Mouse (Mus musculus) forebrain, embryonic 10.5 days (tissue): ENCODE data around the gene Tmem259. TPM values are rescaled to one million over a fixed set of nuclear protein-coding genes. Genes with fewer than 3 reads are reported as not detected.
A peak's percentile ranks its signal among the peaks of the same experiment; 100 is the strongest.

Experiments
- DNase-seq: peaks from one replicate; pipeline ENCODE4 v3.0.0-alpha.2; 2017; ENCODE audit warnings: low spot score; ENCODE audit errors: extremely low spot score
- H3K27ac ChIP-seq: fragments of 300-500 bp; sonication (generic); 2 replicates; pipeline ENCODE4 v1.5.1; 2016; ENCODE audit warnings: mild to moderate bottlenecking
- H3K27me3 ChIP-seq: fragments of 300-500 bp; sonication (generic); 2 replicates; pipeline ENCODE4 v1.6.1; 2016; ENCODE audit warnings: mild to moderate bottlenecking; ENCODE audit not compliant: poor library complexity, severe bottlenecking
- H3K36me3 ChIP-seq: fragments of 300-500 bp; sonication (generic); replicated peaks from 2 replicates; pipeline ENCODE4 v1.6.1; 2016; ENCODE audit warnings: mild to moderate bottlenecking, moderate library complexity
- H3K4me1 ChIP-seq: fragments of 300-500 bp; sonication (generic); 2 replicates; pipeline ENCODE4 v1.6.1; 2016
- H3K4me3 ChIP-seq: fragments of 300-500 bp; sonication (generic); 2 replicates; pipeline ENCODE4 v1.5.1; 2016; ENCODE audit warnings: mild to moderate bottlenecking, moderate library complexity
- H3K9me3 ChIP-seq: fragments of 300-500 bp; sonication (generic); 2 replicates; pipeline ENCODE4 v1.6.1; 2016; ENCODE audit warnings: mild to moderate bottlenecking, moderate library complexity
- WGBS: fragments of 180-500 bp; shearing (Covaris S2); methylation state at CpG from one replicate; pipeline ENCODE4 v1.1.7; 2016; 5-methylcytosine and 5-hydroxymethylcytosine counted together
- polyA plus RNA-seq: library from polyadenylated mRNA; unstranded; fragments of >200 nt; fragmentation: Nextera tagmentation; extraction: Ambion mirVana; gene quantifications from 2 replicates; pipeline ENCODE4 v1.2.1, GENCODE M21; 2016

Gene Tmem259
- polyA plus RNA-seq, 1 experiment from 2014 or later: 8.4 TPM

DNA sequence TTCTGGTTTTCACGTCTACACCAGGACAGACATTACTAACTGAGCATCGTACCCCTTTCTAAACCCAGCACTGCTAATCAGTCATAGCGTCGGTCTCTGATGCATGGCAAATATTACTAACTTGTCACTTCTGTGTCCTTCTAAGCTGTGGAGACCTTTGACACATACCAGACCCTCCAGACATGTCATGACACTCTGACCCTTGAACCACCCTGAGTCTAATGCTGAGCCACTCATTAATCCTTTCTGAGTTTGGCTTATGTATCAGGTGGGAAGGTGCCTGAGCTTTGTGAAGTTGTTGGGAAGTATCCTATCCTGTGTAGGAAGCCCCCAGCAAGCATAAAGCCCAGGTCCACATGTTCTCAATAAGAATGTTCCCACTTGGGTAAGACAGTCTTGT lies 34.3 kb downstream of the Tmem259 start:
- peaks cover 37% of the 10 kb centered on the region for H3K4me1 ChIP-seq
- H3K27ac ChIP-seq: no peak overlapping the region
- 0 out of 2 replicates have a peak, but pooled peaks cover 4% of the 10 kb centered on the region for H3K27me3 ChIP-seq
- DNase-seq: no peak
- WGBS: 89% methylated on average over 4 of the region's 4 CpGs
- H3K36me3 ChIP-seq: peaks cover 64% of the 10 kb centered on the region
- no peak overlapping the region for H3K4me3 ChIP-seq
- H3K9me3 ChIP-seq: no peaks in the 10 kb centered on the region

DNA sequence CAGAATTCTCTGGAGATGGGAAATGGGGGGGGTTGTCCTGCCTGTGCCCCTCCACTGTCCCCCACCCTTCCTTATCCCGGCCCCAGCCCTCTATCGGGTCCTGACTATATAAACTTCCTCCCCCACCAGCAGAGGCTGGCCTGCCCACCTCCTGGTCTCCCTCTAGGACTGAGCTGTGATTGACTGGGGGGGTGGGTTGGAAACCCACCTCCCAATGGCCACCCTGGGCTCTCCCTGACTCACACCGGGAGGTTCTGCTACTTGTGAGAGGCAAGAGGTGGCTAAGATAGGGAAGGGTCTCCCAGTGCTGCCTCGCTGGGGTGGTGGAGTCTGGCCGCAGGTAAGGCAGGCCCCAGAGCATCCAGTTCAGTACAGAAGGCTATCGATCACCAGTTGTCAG lies 36.6 kb downstream of the Tmem259 start:
- H3K36me3 ChIP-seq: peaks cover 57% of the 10 kb centered on the region
- H3K27ac ChIP-seq: peak overlapping the region; percentile 85
- no peaks in the 10 kb centered on the region for H3K9me3 ChIP-seq
- H3K27me3 ChIP-seq: 0 out of 2 replicates have a peak, but pooled peaks cover 4% of the 10 kb centered on the region
- 75% methylated on average over 6 of the region's 6 CpGs for WGBS
- H3K4me3 ChIP-seq: peak overlapping the region; percentile 34
- H3K4me1 ChIP-seq: peaks cover 57% of the 10 kb centered on the region
- DNase-seq: no peak

DNA sequence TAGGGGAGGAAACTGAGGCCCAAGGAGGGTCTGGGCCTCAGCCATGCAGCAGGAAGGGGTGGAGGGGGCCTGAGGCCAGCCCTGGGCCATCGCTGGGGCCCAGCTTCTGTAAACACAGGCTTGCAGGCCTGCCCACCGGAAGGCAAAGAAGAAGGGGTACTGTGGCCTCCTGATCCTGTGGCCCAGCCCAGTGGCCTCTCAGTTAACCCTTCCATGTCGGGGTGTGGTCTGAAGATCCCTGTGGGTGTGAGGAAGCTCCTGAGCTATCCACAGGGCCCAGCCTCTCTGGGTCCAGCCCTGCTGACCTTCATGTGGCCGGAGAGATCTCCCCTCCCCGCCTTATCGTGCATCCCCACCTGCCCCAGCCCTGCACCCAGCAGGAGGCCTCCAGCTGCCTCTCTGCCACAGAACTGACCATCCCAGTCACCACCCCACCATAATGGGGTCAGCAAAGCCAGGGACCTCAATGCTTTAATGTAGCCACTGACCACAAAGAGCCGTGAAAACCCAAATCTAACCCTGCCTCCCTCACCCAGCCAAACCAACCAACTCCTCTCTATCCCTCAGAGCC lies 37.3 kb downstream of the Tmem259 start:
- Histone ChIP-seq H3K27ac (peak overlapping the region; percentile 85), H3K9me3 (no peaks in the 10 kb centered on the region), H3K4me3 (peak overlapping the region; percentile 34), H3K27me3 (0 out of 2 replicates have a peak, but pooled peaks cover 4% of the 10 kb centered on the region), H3K4me1 (peaks cover 57% of the 10 kb centered on the region), H3K36me3 (peaks cover 62% of the 10 kb centered on the region)
- DNase-seq: peak; percentile 52
- WGBS: 8% methylated on average over 7 of the region's 7 CpGs

DNA sequence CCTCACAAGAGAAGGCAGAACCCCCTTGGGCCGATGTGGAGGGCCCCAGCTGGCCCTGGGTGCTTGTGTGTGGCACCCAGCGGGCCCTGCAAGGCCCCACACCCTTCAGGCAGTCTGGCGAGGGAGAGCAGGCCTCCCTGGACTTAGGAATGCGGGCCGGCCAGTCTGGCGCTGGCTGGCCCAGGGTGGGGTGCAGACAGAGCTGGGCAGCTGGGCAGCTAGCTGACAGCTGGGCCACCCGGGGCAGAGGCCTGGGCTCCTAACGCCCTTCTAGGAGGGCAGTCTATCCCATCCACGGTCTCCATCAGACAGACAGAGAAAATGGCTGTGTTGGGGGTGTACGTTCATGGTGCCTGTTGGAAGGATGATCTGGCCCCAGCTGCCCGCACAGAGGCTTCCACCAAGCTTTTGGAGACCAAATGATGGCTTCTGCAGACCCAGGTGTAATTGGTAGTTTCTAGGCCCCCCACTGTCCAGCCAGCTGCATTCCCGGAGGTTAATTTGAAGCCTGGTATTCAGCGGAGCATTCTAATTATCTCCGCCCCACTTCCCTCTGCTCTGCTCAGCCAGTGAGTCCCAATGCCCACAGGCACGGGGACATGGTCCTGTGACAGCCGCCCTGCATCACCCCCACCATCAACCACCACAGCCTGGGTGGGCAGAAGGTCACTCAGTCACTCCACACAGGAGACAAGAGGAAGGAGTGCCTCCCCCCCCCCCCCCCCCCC lies 38.5 kb downstream of the Tmem259 start:
- peak; percentile 68 for DNase-seq
- Histone ChIP-seq H3K4me1 (peaks cover 57% of the 10 kb centered on the region), H3K4me3 (peak overlapping the region; percentile 34), H3K27ac (peak overlapping the region; percentile 85), H3K27me3 (0 out of 2 replicates have a peak, but pooled peaks cover 4% of the 10 kb centered on the region), H3K36me3 (peaks cover 62% of the 10 kb centered on the region), H3K9me3 (no peaks in the 10 kb centered on the region)
- WGBS: 15% methylated on average over 16 of the region's 16 CpGs

GRCm38 (mm10) chr10:79943471-79943901 lies 40.6 kb downstream of the Tmem259 start:
- Histone ChIP-seq H3K27ac (peak overlapping the region; percentile 85; the same call in 1 of the 2 replicates), H3K9me3 (no peaks in the 10 kb centered on the region), H3K27me3 (no peaks in the 10 kb centered on the region), H3K4me3 (no peak overlapping the region), H3K36me3 (peaks cover 59% of the 10 kb centered on the region), H3K4me1 (peaks cover 72% of the 10 kb centered on the region)
- 88% methylated on average over 9 of the region's 9 CpGs for WGBS
- no peak for DNase-seq

DNA sequence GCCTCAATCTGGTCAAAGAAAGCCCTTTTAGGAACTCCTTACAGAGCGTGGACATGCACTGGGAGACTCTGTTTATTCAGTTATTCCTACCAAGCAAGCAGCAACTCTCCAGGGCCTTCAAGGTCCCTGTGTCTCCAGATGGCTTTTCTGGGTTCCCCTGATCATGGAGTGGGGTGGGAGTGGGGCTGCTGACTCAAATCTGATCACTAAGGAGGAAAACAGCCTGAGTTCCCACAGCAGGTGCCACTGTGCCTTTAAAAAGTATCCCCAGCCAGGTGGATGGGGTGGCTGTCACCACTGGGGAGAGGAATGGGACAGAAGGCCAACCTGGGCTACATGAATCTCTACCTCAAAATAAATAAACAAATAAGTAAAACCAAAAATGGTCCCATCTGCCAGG lies 41.1 kb downstream of the Tmem259 start:
- H3K4me3 ChIP-seq: no peak overlapping the region; the same call in 1 of the 2 replicates
- H3K4me1 ChIP-seq: peaks cover 75% of the 10 kb centered on the region
- H3K27me3 ChIP-seq: no peaks in the 10 kb centered on the region
- WGBS: 84% methylated on average over 1 of the region's 1 CpGs
- DNase-seq: no peak
- no peaks in the 10 kb centered on the region for H3K9me3 ChIP-seq
- H3K27ac ChIP-seq: peak overlapping the region; percentile 85; the same call in 1 of the 2 replicates
- H3K36me3 ChIP-seq: peaks cover 61% of the 10 kb centered on the region

GRCm38 (mm10) chr10:79940749-79941148 lies 43.4 kb downstream of the Tmem259 start:
- no peaks in the 10 kb centered on the region for H3K27me3 ChIP-seq
- no peaks in the 10 kb centered on the region for H3K9me3 ChIP-seq
- WGBS: 73% methylated on average over 7 of the region's 7 CpGs
- DNase-seq: no peak
- peaks cover 62% of the 10 kb centered on the region for H3K36me3 ChIP-seq
- H3K4me3 ChIP-seq: no peak overlapping the region
- H3K27ac ChIP-seq: no peak overlapping the region
- H3K4me1 ChIP-seq: peaks cover 69% of the 10 kb centered on the region

DNA sequence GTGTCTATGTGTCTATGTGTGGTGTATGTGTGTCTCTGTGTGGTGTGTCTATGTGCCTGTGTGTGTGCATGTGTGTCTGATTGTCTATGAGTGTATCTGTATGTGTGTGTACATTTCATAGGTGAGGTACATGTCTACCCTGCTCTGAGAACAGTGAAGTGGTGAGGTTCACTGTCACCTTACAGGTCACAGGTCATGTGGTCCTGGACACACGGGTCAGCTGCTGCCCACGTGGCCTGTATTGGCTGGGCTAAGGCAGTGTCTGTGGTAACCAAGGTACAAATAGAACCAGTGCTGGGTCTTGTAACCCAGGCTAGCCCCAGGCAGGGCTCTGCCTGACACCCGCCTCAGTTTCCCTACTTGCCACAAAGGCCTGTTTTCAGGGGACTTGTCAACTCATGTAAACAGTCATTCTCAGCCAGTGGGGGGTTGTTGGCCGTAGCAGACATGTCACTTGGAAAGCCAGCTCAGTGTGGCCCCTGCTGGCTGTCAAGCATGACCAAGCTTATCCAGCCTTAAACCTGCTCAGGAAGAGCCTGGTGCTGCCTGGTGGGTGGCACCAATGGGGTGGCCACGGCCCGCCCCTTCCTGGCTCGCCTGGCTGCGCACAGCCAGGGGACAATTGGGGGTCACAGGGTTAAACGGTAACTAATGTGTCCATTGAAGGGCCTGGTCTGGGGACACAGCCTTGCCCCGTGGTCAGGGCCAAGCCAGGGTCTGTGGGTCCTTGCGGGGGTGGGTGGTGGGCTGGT lies 46.2 kb downstream of the Tmem259 start:
- peak overlapping the region; percentile 16; the same call in 1 of the 2 replicates for H3K4me3 ChIP-seq
- no peaks in the 10 kb centered on the region for H3K27me3 ChIP-seq
- H3K27ac ChIP-seq: peak overlapping the region; percentile 6; the same call in 1 of the 2 replicates
- H3K4me1 ChIP-seq: peaks cover 59% of the 10 kb centered on the region
- 60% methylated on average over 11 of the region's 11 CpGs for WGBS
- no peaks in the 10 kb centered on the region for H3K9me3 ChIP-seq
- DNase-seq: no peak
- peaks cover 84% of the 10 kb centered on the region for H3K36me3 ChIP-seq

DNA sequence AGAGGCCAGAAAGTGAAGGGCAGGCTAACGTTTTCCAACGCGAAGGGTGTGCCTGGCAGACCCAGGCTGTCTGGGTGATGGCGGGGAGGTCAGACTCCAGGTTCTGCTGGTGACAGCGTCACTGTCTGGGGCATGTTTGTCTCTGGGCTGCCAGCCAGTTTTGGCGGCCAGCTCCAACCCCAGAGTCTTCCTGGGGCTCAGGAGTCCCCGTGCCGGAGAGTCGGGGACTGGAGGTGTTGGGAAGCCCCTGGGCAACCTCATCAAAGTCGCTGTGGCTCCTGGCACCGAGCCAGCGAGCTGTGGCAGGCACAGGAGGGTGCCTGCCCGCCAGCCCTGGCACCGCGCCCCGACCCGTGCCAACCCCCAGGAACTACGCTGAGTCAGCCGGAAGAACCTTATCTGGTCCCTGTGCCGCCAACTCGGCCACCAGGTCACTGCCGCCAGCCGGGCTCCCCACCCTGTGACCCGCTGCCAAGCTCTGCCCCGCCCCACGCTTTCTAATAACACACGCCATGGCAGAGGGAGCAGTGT lies 47.2 kb downstream of the Tmem259 start:
- Histone ChIP-seq H3K27ac (peak overlapping the region; percentile 27; the same call in 1 of the 2 replicates), H3K9me3 (no peaks in the 10 kb centered on the region), H3K36me3 (peaks cover 89% of the 10 kb centered on the region), H3K4me3 (no peak overlapping the region), H3K4me1 (peaks cover 68% of the 10 kb centered on the region), H3K27me3 (no peaks in the 10 kb centered on the region)
- no peak for DNase-seq
- 90% methylated on average over 27 of the region's 27 CpGs for WGBS

GRCm38 (mm10) chr10:79936284-79936910 lies 47.7 kb downstream of the Tmem259 start:
- H3K36me3 ChIP-seq: peaks cover 89% of the 10 kb centered on the region
- peaks cover 73% of the 10 kb centered on the region for H3K4me1 ChIP-seq
- H3K27ac ChIP-seq: peak overlapping the region; percentile 27; the same call in 1 of the 2 replicates
- no peak for DNase-seq
- WGBS: 80% methylated on average over 10 of the region's 10 CpGs
- no peak overlapping the region for H3K4me3 ChIP-seq
- H3K9me3 ChIP-seq: no peaks in the 10 kb centered on the region
- no peaks in the 10 kb centered on the region for H3K27me3 ChIP-seq

DNA sequence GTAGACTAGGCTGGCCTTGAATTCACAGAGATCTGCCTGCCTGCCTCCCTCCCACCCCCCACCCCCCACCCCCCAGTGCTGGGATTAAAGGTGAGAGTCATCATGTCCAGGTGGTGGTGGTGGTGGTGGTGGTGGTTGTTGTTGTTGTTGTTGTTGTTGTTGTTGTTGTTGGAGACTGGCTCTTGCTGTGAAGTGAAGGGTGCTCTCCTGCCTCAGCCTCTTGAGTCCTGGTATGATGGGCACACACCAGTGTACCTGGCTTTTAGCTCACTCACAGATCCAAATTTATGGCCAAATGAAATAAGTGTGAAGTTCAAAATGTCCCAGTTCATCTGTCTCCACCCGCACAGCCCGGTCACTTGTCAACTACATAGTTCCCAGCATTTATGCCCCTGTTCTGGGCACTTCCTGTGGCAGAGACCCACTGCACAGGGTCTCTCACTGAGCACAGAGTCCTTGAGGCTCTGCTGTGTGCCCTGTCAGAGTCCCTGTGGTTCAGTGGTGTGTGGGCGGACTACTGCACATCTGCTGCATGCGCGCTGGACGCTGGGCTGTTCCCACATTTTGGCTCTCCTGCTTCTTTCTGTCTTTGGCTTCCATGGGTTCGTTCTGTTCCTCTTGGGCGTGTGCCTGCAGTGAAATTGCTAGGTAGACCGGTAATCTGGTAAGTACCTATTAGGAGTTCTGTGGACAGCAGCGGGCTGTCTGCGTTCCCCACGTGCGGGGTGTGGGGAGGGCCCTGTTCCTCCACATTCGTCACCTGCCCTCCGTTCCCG lies 49.1 kb downstream of the Tmem259 start:
- Histone ChIP-seq H3K36me3 (peaks cover 88% of the 10 kb centered on the region), H3K27ac (0 out of 2 replicates have a peak overlapping the region, but pooled peaks have one; percentile 78), H3K4me1 (peaks cover 82% of the 10 kb centered on the region), H3K27me3 (no peaks in the 10 kb centered on the region), H3K9me3 (no peaks in the 10 kb centered on the region), H3K4me3 (0 out of 2 replicates have a peak overlapping the region, but pooled peaks have one; percentile 1)
- WGBS: 93% methylated on average over 16 of the region's 16 CpGs
- DNase-seq: no peak
